8 mouse cellular contexts compared by ENCODE assay signal in genomic region chr11:109030486-109030885, GRCm38 (mm10).
DNase-seq lines count a peak whose midpoint lies in the region; ATAC-seq and TF ChIP-seq lines count a peak whose summit lies in the region.

No protein-coding gene starts in this region.

- TF ChIP-seq EP300 in CH12.LX (IDR thresholded peaks at IDR 0.05; ENCODE audit: low read length): no peak

- peak; percentile 78 for DNase-seq in hindbrain, embryonic 10.5 days (ENCODE audit: low spot score)
- DNase-seq in CH12.LX (ENCODE audit: extremely low read depth): peak; percentile 77
- DNase-seq in adrenal gland, postnatal 36 days: peak; percentile 64 to 74
- DNase-seq in layer of hippocampus, postnatal 10 days (ENCODE audit: low spot score in 2 of 2): peak; percentile 36 to 65
- peak; percentile 72 for DNase-seq in naive thymus-derived CD4-positive, alpha-beta T cell, adult 2 months (ENCODE audit: low read depth)
- DNase-seq in spleen, adult 12 weeks (ENCODE audit: low spot score): no peak

- 0 out of 2 replicates have a peak, but pooled peaks cover 6% of the 10 kb centered on the region for H3K79me2 ChIP-seq in CH12.LX (replicated peaks; ENCODE audit: control insufficient read depth, extremely low read depth, insufficient read depth, poor library complexity, severe bottlenecking)

- WGBS in hindbrain, embryonic 10.5 days: 21% methylated on average over 3 of the region's 3 CpGs
- WGBS in hindbrain, embryonic 13.5 days: 36% methylated on average over 3 of the region's 3 CpGs
- WGBS in forebrain, embryonic 13.5 days: 18% methylated on average over 3 of the region's 3 CpGs

- dilution Hi-C loops in CH12.LX (cut with MboI; ENCODE audit: extremely low pct_ligation_motif_present, extremely low pct_unique_long_range_greater_than_20kb, low sequenced_read_pairs): no loop called here

- peaks cover 3% of the 10 kb centered on the region; the same call in 1 of the 2 replicates for H3K27me3 ChIP-seq in hindbrain, embryonic 10.5 days (ENCODE audit: insufficient read depth, poor library complexity, severe bottlenecking)
- no peaks in the 10 kb centered on the region for H3K27me3 ChIP-seq in hindbrain, embryonic 13.5 days
- no peaks in the 10 kb centered on the region for H3K27me3 ChIP-seq in CH12.LX (replicated peaks)
- H3K27me3 ChIP-seq in forebrain, embryonic 13.5 days: no peaks in the 10 kb centered on the region

- in situ Hi-C loops in CH12.LX (cut with MboI; ENCODE audit: low pct_ligation_motif_present, low pct_unique_long_range_greater_than_20kb, low sequenced_read_pairs): no loop called here

- no peak for ATAC-seq in hindbrain, embryonic 13.5 days (ENCODE audit: low FRiP score)
- peak; percentile 48; the same call in 1 of the 2 replicates for ATAC-seq in forebrain, embryonic 13.5 days

- H3K27ac ChIP-seq in hindbrain, embryonic 10.5 days: 0 out of 2 replicates have a peak overlapping the region, but pooled peaks have one; percentile 35
- H3K27ac ChIP-seq in hindbrain, embryonic 13.5 days: no peak overlapping the region
- H3K27ac ChIP-seq in CH12.LX (ENCODE audit: insufficient read depth, low read depth): no peak overlapping the region
- H3K27ac ChIP-seq in forebrain, embryonic 13.5 days: no peak overlapping the region

- H3K4me2 ChIP-seq in hindbrain, embryonic 13.5 days: no peak overlapping the region
- H3K4me2 ChIP-seq in CH12.LX (ENCODE audit: insufficient read depth, low read depth, poor library complexity, severe bottlenecking): no peak overlapping the region
- H3K4me2 ChIP-seq in forebrain, embryonic 13.5 days: no peak overlapping the region

- no peak overlapping the region for H3K9ac ChIP-seq in hindbrain, embryonic 13.5 days
- no peak overlapping the region for H3K9ac ChIP-seq in CH12.LX (ENCODE audit: insufficient read depth, low read depth)
- no peak overlapping the region for H3K9ac ChIP-seq in forebrain, embryonic 13.5 days

- no peaks in the 10 kb centered on the region for H3K36me3 ChIP-seq in hindbrain, embryonic 10.5 days
- H3K36me3 ChIP-seq in hindbrain, embryonic 13.5 days: no peaks in the 10 kb centered on the region
- H3K36me3 ChIP-seq in CH12.LX (replicated peaks in 1 of 2; ENCODE audit: control insufficient read depth in 1 of 2, insufficient read depth in 1 of 2, low read length in 1 of 2): no peaks in the 10 kb centered on the region
- no peaks in the 10 kb centered on the region for H3K36me3 ChIP-seq in forebrain, embryonic 13.5 days (ENCODE audit: poor library complexity, severe bottlenecking)

- no peak overlapping the region for H3K4me3 ChIP-seq in hindbrain, embryonic 10.5 days
- no peak overlapping the region for H3K4me3 ChIP-seq in hindbrain, embryonic 13.5 days
- no peak overlapping the region for H3K4me3 ChIP-seq in CH12.LX (replicated peaks in 1 of 3; ENCODE audit: low read depth in 2 of 3, low read length in 2 of 3, poor library complexity in 1 of 3)
- H3K4me3 ChIP-seq in forebrain, embryonic 13.5 days: no peak overlapping the region

- no peaks in the 10 kb centered on the region for H3K9me3 ChIP-seq in hindbrain, embryonic 10.5 days
- H3K9me3 ChIP-seq in hindbrain, embryonic 13.5 days: no peaks in the 10 kb centered on the region
- H3K9me3 ChIP-seq in CH12.LX (replicated peaks; ENCODE audit: low read length): no peaks in the 10 kb centered on the region
- H3K9me3 ChIP-seq in forebrain, embryonic 13.5 days (replicated peaks): no peaks in the 10 kb centered on the region

- peak; percentile 82 for TF ChIP-seq RAD21 in CH12.LX (IDR thresholded peaks at IDR 0.05; ENCODE audit: low read depth, low read length)

- TF ChIP-seq POLR2A in CH12.LX (IDR thresholded peaks at IDR 0.05; ENCODE audit: low read depth, low read length): no peak

- H3K4me1 ChIP-seq in hindbrain, embryonic 10.5 days (replicated peaks): peaks cover 43% of the 10 kb centered on the region
- H3K4me1 ChIP-seq in hindbrain, embryonic 13.5 days (replicated peaks): peaks cover 25% of the 10 kb centered on the region
- peaks cover 0 to 16% of the 10 kb centered on the region in 2 experiments; a peak in 2 of 4 replicates for H3K4me1 ChIP-seq in CH12.LX (ENCODE audit: control insufficient read depth in 1 of 2, insufficient read depth in 2 of 2)
- peaks cover 28% of the 10 kb centered on the region for H3K4me1 ChIP-seq in forebrain, embryonic 13.5 days

- TF ChIP-seq CTCF in CH12.LX (conservative IDR thresholded peaks at IDR 0.05 in 1 of 2, IDR thresholded peaks at IDR 0.05 in 1 of 2; ENCODE audit: low read depth in 2 of 2, low read length in 2 of 2): peak; percentile 82

TF ChIP-seq in CH12.LX, 34 proteins besides CTCF, POLR2A, EP300 and RAD21:
- no peak for TF ChIP-seq POLR2AphosphoS2 (IDR thresholded peaks at IDR 0.05; ENCODE audit: low read depth, low read length)
- TF ChIP-seq USF2 (conservative IDR thresholded peaks at IDR 0.05; ENCODE audit: low read depth, low read length): no peak
- TF ChIP-seq ZC3H11A (IDR thresholded peaks at IDR 0.05; ENCODE audit: low read depth, low read length): peak; percentile 89
- no peak for TF ChIP-seq TBP (conservative IDR thresholded peaks at IDR 0.05; ENCODE audit: low read depth, low read length)
- no peak for TF ChIP-seq BHLHE40 (IDR thresholded peaks at IDR 0.05; ENCODE audit: low read depth, low read length)
- no peak for TF ChIP-seq E2F4 (IDR thresholded peaks at IDR 0.05; ENCODE audit: insufficient replicate concordance, low read depth, low read length)
- TF ChIP-seq RCOR1 (conservative IDR thresholded peaks at IDR 0.05; ENCODE audit: low read depth, low read length): no peak
- no peak for TF ChIP-seq JUN (IDR thresholded peaks at IDR 0.05; ENCODE audit: insufficient read depth, low read depth, low read length)
- 0 out of 2 replicates have a peak, but pooled peaks have one; percentile 41 for TF ChIP-seq JUND (conservative IDR thresholded peaks at IDR 0.05; ENCODE audit: low read depth, low read length)
- TF ChIP-seq MAFK (IDR thresholded peaks at IDR 0.05; ENCODE audit: insufficient replicate concordance, low read length): no peak
- TF ChIP-seq NRF1 (IDR thresholded peaks at IDR 0.05; ENCODE audit: low read depth, low read length): no peak
- no peak for TF ChIP-seq SIN3A (IDR thresholded peaks at IDR 0.05; ENCODE audit: low read length)
- 0 out of 2 replicates have a peak, but pooled peaks have one; percentile 25 for TF ChIP-seq TCF12 (IDR thresholded peaks at IDR 0.05; ENCODE audit: low read depth, low read length)
- TF ChIP-seq CHD1 (IDR thresholded peaks at IDR 0.05; ENCODE audit: low read depth, low read length): no peak
- TF ChIP-seq MEF2A (IDR thresholded peaks at IDR 0.05; ENCODE audit: borderline replicate concordance, low read depth, low read length): no peak
- no peak for TF ChIP-seq KAT2A (IDR thresholded peaks at IDR 0.05; ENCODE audit: insufficient replicate concordance, low read length)
- TF ChIP-seq MYC (IDR thresholded peaks at IDR 0.05; ENCODE audit: low read depth, low read length): peak; percentile 47; the same call in 1 of the 2 replicates
- TF ChIP-seq GABPA (IDR thresholded peaks at IDR 0.05; ENCODE audit: insufficient replicate concordance, low read depth, low read length): no peak
- TF ChIP-seq ZMIZ1 (IDR thresholded peaks at IDR 0.05; ENCODE audit: low read depth, low read length): no peak
- 0 out of 2 replicates have a peak, but pooled peaks have one; percentile 22 for TF ChIP-seq MAZ (IDR thresholded peaks at IDR 0.05; ENCODE audit: low read depth, low read length)
- TF ChIP-seq CHD2 (IDR thresholded peaks at IDR 0.05; ENCODE audit: low read length): no peak
- no peak for TF ChIP-seq ZKSCAN1 (IDR thresholded peaks at IDR 0.05; ENCODE audit: borderline replicate concordance, low read depth, low read length)
- peak; percentile 50; the same call in 1 of the 2 replicates for TF ChIP-seq IRF4 (IDR thresholded peaks at IDR 0.05; ENCODE audit: low read depth, low read length)
- peak; percentile 90 for TF ChIP-seq ZNF384 (IDR thresholded peaks at IDR 0.05; ENCODE audit: low read depth, low read length)
- TF ChIP-seq USF1 (IDR thresholded peaks at IDR 0.05; ENCODE audit: low read depth, low read length): no peak
- TF ChIP-seq ETS1 (conservative IDR thresholded peaks at IDR 0.05; ENCODE audit: low read depth, low read length): no peak
- no peak for TF ChIP-seq UBTF (IDR thresholded peaks at IDR 0.05; ENCODE audit: low read depth, low read length)
- TF ChIP-seq HCFC1 (IDR thresholded peaks at IDR 0.05; ENCODE audit: low read depth, low read length): no peak
- TF ChIP-seq MAX (IDR thresholded peaks at IDR 0.05; ENCODE audit: low read length): no peak; the same call in 1 of the 2 replicates
- peak; percentile 91 for TF ChIP-seq SMC3 (IDR thresholded peaks at IDR 0.05; ENCODE audit: low read depth, low read length)
- TF ChIP-seq MXI1 (IDR thresholded peaks at IDR 0.05; ENCODE audit: low read depth, low read length): no peak
- no peak; the same call in 1 of the 2 replicates for TF ChIP-seq NELFE (IDR thresholded peaks at IDR 0.05; ENCODE audit: low read depth, low read length)
- TF ChIP-seq PAX5 (IDR thresholded peaks at IDR 0.05; ENCODE audit: low read length): no peak
- TF ChIP-seq ELF1 (IDR thresholded peaks at IDR 0.05; ENCODE audit: low read depth, low read length): 0 out of 2 replicates have a peak, but pooled peaks have one; percentile 12
